Mouse (Mus musculus) MEL (cell line): ENCODE measurements around the gene Spred1. TPM values are rescaled to one million over a fixed set of nuclear protein-coding genes. Genes with fewer than 3 reads are reported as not detected.
A peak's percentile ranks its signal among the peaks of the same experiment; 100 is the strongest.

Experiments used
- DNase-seq: peaks from one replicate; pipeline ENCODE4 v3.0.0; 2011; ENCODE audit warnings: low read depth, low spot score
- H3K27ac ChIP-seq: 2 replicates; pipeline ENCODE4 v1.5.1; 2012; ENCODE audit warnings: low read depth, mild to moderate bottlenecking, control low read depth, low read length, moderate library complexity; ENCODE audit not compliant: control insufficient read depth
- H3K27me3 ChIP-seq, 2 experiments: fragments of 150-350 bp in 1 of 2; sonication (generic) in 1 of 2; 2 replicates each; pipeline ENCODE4 v1.6.1; 2012; ENCODE audit warnings: low read length in 2 of 2, mild to moderate bottlenecking in 2 of 2, improper control_type of control experiment in 1 of 2, moderate library complexity in 1 of 2; ENCODE audit not compliant: insufficient read depth in 2 of 2, control insufficient read depth in 1 of 2
- H3K36me3 ChIP-seq, 2 experiments: 2 replicates each; pipeline ENCODE4 v1.6.1; 2012 to 2014; ENCODE audit warnings: low read length in 2 of 2, improper control_type of control experiment in 1 of 2, inconsistent platforms in 1 of 2, mild to moderate bottlenecking in 1 of 2; ENCODE audit not compliant: insufficient read depth in 2 of 2, control insufficient read depth in 1 of 2
- H3K4me1 ChIP-seq, 2 experiments: fragments of 150-350 bp in 1 of 2; sonication (generic) in 1 of 2; 2 replicates each; pipeline ENCODE4 v1.6.1; 2012; ENCODE audit warnings: low read length in 2 of 2, improper control_type of control experiment in 1 of 2, mild to moderate bottlenecking in 1 of 2; ENCODE audit not compliant: insufficient read depth in 2 of 2, control insufficient read depth in 1 of 2
- H3K4me3 ChIP-seq, 2 experiments: fragments of 150-350 bp in 1 of 2; sonication (generic) in 1 of 2; 2 replicates each; pipeline ENCODE4 v1.5.1; 2012; ENCODE audit warnings: low read depth in 2 of 2, low read length in 2 of 2, mild to moderate bottlenecking in 2 of 2, moderate library complexity in 2 of 2, control low read depth in 1 of 2, improper control_type of control experiment in 1 of 2; ENCODE audit not compliant: control insufficient read depth in 1 of 2, insufficient read depth in 1 of 2
- H3K79me2 ChIP-seq: 2 replicates; pipeline ENCODE4 v1.6.1; 2012; ENCODE audit warnings: mild to moderate bottlenecking, low read length, moderate library complexity; ENCODE audit not compliant: control insufficient read depth, poor library complexity, insufficient read depth
- H3K9ac ChIP-seq: 2 replicates; pipeline ENCODE4 v1.6.1; 2012; ENCODE audit warnings: low read depth, mild to moderate bottlenecking, control low read depth, low read length, moderate library complexity; ENCODE audit not compliant: control insufficient read depth, poor library complexity, severe bottlenecking
- H3K9me3 ChIP-seq: fragments of 150-350 bp; sonication (generic); replicated peaks from 2 replicates; pipeline ENCODE4 v1.6.1; 2012; ENCODE audit warnings: mild to moderate bottlenecking, low read length, improper control_type of control experiment, moderate library complexity; ENCODE audit not compliant: insufficient read depth
- BHLHE40 ChIP-seq: IDR thresholded peaks from 2 replicates; pipeline ENCODE4 v1.6.1; 2012; ENCODE audit warnings: low read depth, mild to moderate bottlenecking, inconsistent platforms, low read length, improper control_type of control experiment, borderline replicate concordance
- CHD2 ChIP-seq: IDR thresholded peaks from 2 replicates; pipeline ENCODE4 v1.6.1; 2011; ENCODE audit warnings: low read length, improper control_type of control experiment
- CTCF ChIP-seq, 3 experiments: IDR thresholded peaks in 2 of 3; conservative IDR thresholded peaks in 1 of 3; 2 replicates each; pipeline ENCODE4 v1.5.1; 2011 to 2012; ENCODE audit warnings: low read length in 3 of 3, low read depth in 2 of 3, mild to moderate bottlenecking in 2 of 3, improper control_type of control experiment in 1 of 3, inconsistent platforms in 1 of 3, mixed read lengths in 1 of 3, moderate library complexity in 1 of 3; ENCODE audit not compliant: control insufficient read depth in 1 of 3, insufficient read depth in 1 of 3, poor library complexity in 1 of 3, severe bottlenecking in 1 of 3
- ELF1 ChIP-seq: IDR thresholded peaks from 2 replicates; pipeline ENCODE4 v1.6.1; 2014; ENCODE audit warnings: low read depth, mild to moderate bottlenecking, inconsistent platforms, low read length, improper control_type of control experiment, moderate library complexity
- GABPA ChIP-seq: IDR thresholded peaks from 2 replicates; pipeline ENCODE4 v1.6.1; 2012; ENCODE audit warnings: low read depth, mild to moderate bottlenecking, inconsistent platforms, low read length, improper control_type of control experiment, moderate library complexity
- GATA1 ChIP-seq: IDR thresholded peaks from 2 replicates; pipeline ENCODE4 v1.6.1; 2011; ENCODE audit warnings: low read depth, low read length, improper control_type of control experiment
- KAT2A ChIP-seq: conservative IDR thresholded peaks from 2 replicates; pipeline ENCODE4 v1.6.1; 2012; ENCODE audit warnings: low read depth, low read length, improper control_type of control experiment, inconsistent platforms
- MAX ChIP-seq: IDR thresholded peaks from 2 replicates; pipeline ENCODE4 v1.6.1; 2011; ENCODE audit warnings: low read length, improper control_type of control experiment
- MAZ ChIP-seq: IDR thresholded peaks from 2 replicates; pipeline ENCODE4 v1.6.1; 2012; ENCODE audit warnings: low read depth, mild to moderate bottlenecking, inconsistent platforms, low read length, improper control_type of control experiment
- MEF2A ChIP-seq: IDR thresholded peaks from 2 replicates; pipeline ENCODE4 v1.6.1; 2014; ENCODE audit warnings: low read depth, mild to moderate bottlenecking, inconsistent platforms, low read length, improper control_type of control experiment; ENCODE audit not compliant: poor library complexity, insufficient replicate concordance, severe bottlenecking; ENCODE audit errors: extremely low read depth
- MXI1 ChIP-seq: IDR thresholded peaks from 2 replicates; pipeline ENCODE4 v1.6.1; 2011; ENCODE audit warnings: mild to moderate bottlenecking, low read depth, low read length, improper control_type of control experiment
- MYB ChIP-seq: IDR thresholded peaks from 2 replicates; pipeline ENCODE4 v1.6.1; 2011; ENCODE audit warnings: mild to moderate bottlenecking, low read depth, low read length, improper control_type of control experiment
- SIN3A ChIP-seq: IDR thresholded peaks from 2 replicates; pipeline ENCODE4 v1.6.1; 2012; ENCODE audit warnings: low read length, improper control_type of control experiment, inconsistent platforms
- TCF12 ChIP-seq: IDR thresholded peaks from 2 replicates; pipeline ENCODE4 v1.6.1; 2014; ENCODE audit warnings: low read depth, mild to moderate bottlenecking, inconsistent platforms, low read length, improper control_type of control experiment, moderate library complexity
- USF2 ChIP-seq, 2 experiments: IDR thresholded peaks; 2 replicates each; pipeline ENCODE4 v1.6.1; 2011 to 2012; ENCODE audit warnings: improper control_type of control experiment in 2 of 2, low read length in 2 of 2, borderline replicate concordance in 1 of 2, inconsistent platforms in 1 of 2, low read depth in 1 of 2, mild to moderate bottlenecking in 1 of 2; ENCODE audit not compliant: insufficient read depth in 1 of 2
- ZC3H11A ChIP-seq: IDR thresholded peaks from 2 replicates; pipeline ENCODE4 v1.6.1; 2012; ENCODE audit warnings: low read depth, mild to moderate bottlenecking, inconsistent platforms, low read length, improper control_type of control experiment
- ZKSCAN1 ChIP-seq: IDR thresholded peaks from 2 replicates; pipeline ENCODE4 v1.6.1; 2012; ENCODE audit warnings: low read depth, mild to moderate bottlenecking, inconsistent platforms, low read length, improper control_type of control experiment, moderate library complexity
- ZMIZ1 ChIP-seq: IDR thresholded peaks from 2 replicates; pipeline ENCODE4 v1.6.1; 2012; ENCODE audit warnings: low read depth, mild to moderate bottlenecking, inconsistent platforms, low read length, improper control_type of control experiment, moderate library complexity
- polyA plus RNA-seq, 2 experiments: library from polyadenylated mRNA; stranded (reverse) in 1 of 2; unstranded in 1 of 2; fragments of >175 nt in 1 of 2; fragments of >200 nt in 1 of 2; gene quantifications; 2 replicates each; pipeline versions ENCODE4 v1.2.1 to v1.2.4; 2012; ENCODE audit warnings: low replicate concordance in 2 of 2, low read depth in 1 of 2; ENCODE audit not compliant: insufficient read length in 2 of 2, insufficient read depth in 1 of 2, missing spikeins in 1 of 2
- total RNA-seq: library from RNA; depleted of rRNA; stranded (reverse); fragments of 300-350 nt; gene quantifications from 2 replicates; pipeline ENCODE4 v1.2.3, GENCODE M21; 2012

Gene Spred1
- total and polyA plus RNA-seq, 3 experiments = 14.3 to 19.9 TPM; not detected in 1

DNA sequence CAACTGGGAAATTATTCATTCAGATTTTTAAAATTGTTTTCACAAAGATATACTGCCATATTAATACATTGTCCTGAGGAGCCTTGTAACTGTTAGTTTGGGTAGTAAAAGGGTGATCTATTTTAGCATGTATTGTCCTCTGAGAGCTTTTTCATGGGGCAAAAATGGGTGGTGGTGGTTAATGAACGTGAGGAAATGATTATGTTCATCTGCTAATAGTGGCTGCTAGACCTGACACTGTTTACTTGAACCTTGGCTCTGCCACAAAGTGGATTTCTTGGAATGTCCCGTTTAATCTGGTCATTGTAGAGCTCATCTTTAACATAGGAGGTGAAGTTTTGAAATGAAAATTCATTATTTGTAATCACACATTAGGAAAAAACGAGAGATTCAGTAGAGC, 2.5 kb downstream of the Spred1 start:
- peaks cover 0 to 22% of the 10 kb centered on the region in 2 experiments; a peak in 3 of 4 replicates for H3K36me3 ChIP-seq
- peak overlapping the region in 1 of 2 experiments; percentile 98; a peak in 2 of 4 replicates for H3K4me3 ChIP-seq
- H3K79me2 ChIP-seq = peaks cover 49% of the 10 kb centered on the region
- DNase-seq = no peak
- H3K27ac ChIP-seq = no peak overlapping the region
- no peak for TF ChIP-seq MAZ
- 0 out of 2 replicates have a peak, but pooled peaks have one; percentile 2 for TF ChIP-seq SIN3A
- no peak for TF ChIP-seq CHD2
- H3K9ac ChIP-seq = peak overlapping the region; percentile 97
- peaks cover 3 to 4% of the 10 kb centered on the region in 2 experiments; a peak in 3 of 4 replicates for H3K4me1 ChIP-seq
- no peaks in the 10 kb centered on the region for H3K27me3 ChIP-seq
- H3K9me3 ChIP-seq = no peaks in the 10 kb centered on the region

DNA sequence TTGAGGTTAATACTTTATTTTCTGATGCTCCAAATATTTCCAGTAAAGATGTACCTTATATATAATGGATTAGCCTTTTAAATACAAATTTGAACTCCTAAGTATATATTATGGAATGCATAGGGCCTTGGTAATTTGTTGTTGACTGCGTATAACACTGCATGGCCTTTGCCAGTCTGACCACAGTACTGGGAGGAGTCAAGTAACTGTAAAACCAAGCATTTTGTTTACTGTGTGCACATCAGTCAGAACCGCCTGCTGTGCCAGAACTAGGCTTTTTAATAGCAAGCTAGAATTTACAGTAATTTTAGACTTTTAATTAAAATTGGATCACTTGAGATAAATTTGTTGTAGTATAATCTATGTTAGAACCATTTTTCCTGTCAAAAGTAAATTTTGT, 3.7 kb downstream of the Spred1 start:
- no peak for DNase-seq
- Histone ChIP-seq H3K9me3 (no peaks in the 10 kb centered on the region), H3K36me3 (peaks cover 2 to 22% of the 10 kb centered on the region in 2 experiments; a peak in 3 of 4 replicates), H3K27me3 (no peaks in the 10 kb centered on the region), H3K4me3 (no peak overlapping the region), H3K4me1 (peaks cover 3 to 4% of the 10 kb centered on the region in 2 experiments; a peak in 3 of 4 replicates), H3K79me2 (peaks cover 54% of the 10 kb centered on the region)
- TF ChIP-seq TCF12 (no peak), USF2 (IDR thresholded peaks at IDR 0.05; ENCODE audit: borderline replicate concordance in 1 of 2, insufficient read depth in 1 of 2, low read depth in 1 of 2, low read length in 2 of 2) (no peak), BHLHE40 (no peak), SIN3A (no peak), CTCF (IDR thresholded peaks at IDR 0.05 in 2 of 3, conservative IDR thresholded peaks at IDR 0.05 in 1 of 3; ENCODE audit: control insufficient read depth in 1 of 3, insufficient read depth in 1 of 3, low read depth in 2 of 3, low read length in 3 of 3, poor library complexity in 1 of 3, severe bottlenecking in 1 of 3) (no peak), CHD2 (no peak), KAT2A (no peak), MEF2A (no peak), ZMIZ1 (no peak), MYB (no peak), ZKSCAN1 (no peak), MXI1 (no peak), GABPA (no peak), ELF1 (no peak), ZC3H11A (no peak), MAX (no peak), GATA1 (no peak)
- TF ChIP-seq, all 39 proteins: peak for 0
- Histone ChIP-seq H3K27ac (no peak overlapping the region), H3K9ac (no peak overlapping the region)
